Mouse (Mus musculus) forebrain, embryonic 11.5 days (tissue): Measurements from ENCODE around the gene Tiprl. TPM values are rescaled to one million over a fixed set of nuclear protein-coding genes. Genes with fewer than 3 reads are reported as not detected.

Experiments used
- ATAC-seq: fragments of 200-750 bp; cut with Nextera tagmentation; replicated peaks from 2 replicates; pipeline ENCODE4 v1.8.0; 2017; ENCODE audit warnings: moderate TSS enrichment; ENCODE audit not compliant: low FRiP score
- DNase-seq: peaks from one replicate; pipeline ENCODE4 v3.0.0-alpha.2; 2017; ENCODE audit warnings: low spot score
- H3K27ac ChIP-seq: fragments of 300-500 bp; sonication (generic); 2 replicates; pipeline ENCODE4 v1.5.1; 2014; ENCODE audit warnings: low read depth, low read length
- H3K27me3 ChIP-seq: fragments of 300-500 bp; sonication (generic); 2 replicates; pipeline ENCODE4 v1.6.1; 2014; ENCODE audit warnings: mild to moderate bottlenecking, low read length, mixed read lengths; ENCODE audit not compliant: control insufficient read depth, insufficient read depth
- H3K36me3 ChIP-seq: fragments of 300-500 bp; sonication (generic); 2 replicates; pipeline ENCODE4 v1.6.1; 2014; ENCODE audit warnings: mild to moderate bottlenecking, low read length, moderate library complexity, mixed read lengths; ENCODE audit not compliant: control insufficient read depth, insufficient read depth
- H3K4me1 ChIP-seq: fragments of 300-500 bp; sonication (generic); replicated peaks from 2 replicates; pipeline ENCODE4 v1.6.1; 2014; ENCODE audit warnings: low read length, mixed read lengths; ENCODE audit not compliant: control insufficient read depth, insufficient read depth
- H3K4me2 ChIP-seq: fragments of 300-500 bp; sonication (generic); 2 replicates; pipeline ENCODE4 v1.6.1; 2014; ENCODE audit warnings: low read depth, mild to moderate bottlenecking, low read length, moderate library complexity, mixed read lengths; ENCODE audit not compliant: severe bottlenecking
- H3K4me3 ChIP-seq: fragments of 300-500 bp; sonication (generic); 2 replicates; pipeline ENCODE4 v1.5.1; 2014; ENCODE audit warnings: low read depth, low read length
- H3K9ac ChIP-seq: fragments of 300-500 bp; sonication (generic); 2 replicates; pipeline ENCODE4 v1.6.1; 2014; ENCODE audit warnings: low read length
- H3K9me3 ChIP-seq: fragments of 300-500 bp; sonication (generic); 2 replicates; pipeline ENCODE4 v1.6.1; 2016; ENCODE audit warnings: low read length, mixed read lengths; ENCODE audit not compliant: control insufficient read depth
- WGBS: fragments of 180-500 bp; shearing (Covaris S2); extraction: QIAGEN DNeasy Blood & Tissue Kit; methylation state at CpG from one replicate; pipeline ENCODE4 v1.1.7; 2014; 5-methylcytosine and 5-hydroxymethylcytosine counted together
- polyA plus RNA-seq: library from polyadenylated mRNA; unstranded; fragments of >200 nt; fragmentation: Nextera tagmentation; extraction: Ambion mirVana; gene quantifications from 2 replicates; pipeline ENCODE4 v1.2.1, GENCODE M21; 2014

Gene Tiprl
- polyA plus RNA-seq, 1 experiment from 2014 or later: 104 TPM

- ATAC-seq: no peak
- Histone ChIP-seq H3K4me2 (no peak overlapping the region), H3K4me3 (no peak overlapping the region), H3K27me3 (no peaks in the 10 kb centered on the region), H3K27ac (no peak overlapping the region), H3K9ac (no peak overlapping the region), H3K36me3 (no peaks in the 10 kb centered on the region), H3K4me1 (no peaks in the 10 kb centered on the region), H3K9me3 (no peaks in the 10 kb centered on the region)
- 91% methylated on average over 10 of the region's 10 CpGs for WGBS
- DNase-seq: no peak
Observed at GRCm38 (mm10) chr1:165190571-165191273, 46.1 kb downstream of the Tiprl start.

- 75% methylated on average over 6 of the region's 6 CpGs for WGBS
- Histone ChIP-seq H3K9ac (no peak overlapping the region), H3K4me3 (no peak overlapping the region), H3K4me1 (peaks cover 2% of the 10 kb centered on the region; the same call in 1 of the 2 replicates), H3K36me3 (no peaks in the 10 kb centered on the region), H3K27ac (no peak overlapping the region), H3K4me2 (no peak overlapping the region), H3K9me3 (no peaks in the 10 kb centered on the region), H3K27me3 (no peaks in the 10 kb centered on the region)
- DNase-seq (no peak), ATAC-seq (no peak)
Observed at GRCm38 (mm10) chr1:165190068-165190467, 46.7 kb downstream of the Tiprl start.

GRCm38 (mm10) chr1:165188806-165189580 lies 47.8 kb downstream of the Tiprl start:
- no peaks in the 10 kb centered on the region for H3K9me3 ChIP-seq
- H3K9ac ChIP-seq: no peak overlapping the region
- H3K36me3 ChIP-seq: no peaks in the 10 kb centered on the region
- H3K4me1 ChIP-seq: peaks cover 2% of the 10 kb centered on the region; the same call in 1 of the 2 replicates
- H3K4me3 ChIP-seq: no peak overlapping the region
- H3K27ac ChIP-seq: no peak overlapping the region
- 73% methylated on average over 10 of the region's 10 CpGs for WGBS
- DNase-seq (peak; percentile 40), ATAC-seq (no peak)
- no peak overlapping the region for H3K4me2 ChIP-seq
- no peaks in the 10 kb centered on the region for H3K27me3 ChIP-seq

GRCm38 (mm10) chr1:165187357-165187756 lies 49.4 kb downstream of the Tiprl start:
- H3K27me3 ChIP-seq: no peaks in the 10 kb centered on the region
- DNase-seq: no peak
- H3K4me1 ChIP-seq: peaks cover 2% of the 10 kb centered on the region; the same call in 1 of the 2 replicates
- WGBS: 60% methylated on average over 5 of the region's 5 CpGs
- ATAC-seq: no peak
- no peak overlapping the region for H3K27ac ChIP-seq
- no peaks in the 10 kb centered on the region for H3K9me3 ChIP-seq
- H3K9ac ChIP-seq: no peak overlapping the region
- no peak overlapping the region for H3K4me2 ChIP-seq
- no peaks in the 10 kb centered on the region for H3K36me3 ChIP-seq
- no peak overlapping the region for H3K4me3 ChIP-seq

GRCm38 (mm10) chr1:165186491-165186890 lies 50.3 kb downstream of the Tiprl start:
- Histone ChIP-seq H3K27ac (no peak overlapping the region), H3K4me3 (no peak overlapping the region), H3K4me1 (peaks cover 2% of the 10 kb centered on the region; the same call in 1 of the 2 replicates), H3K9me3 (no peaks in the 10 kb centered on the region), H3K36me3 (no peaks in the 10 kb centered on the region), H3K27me3 (no peaks in the 10 kb centered on the region), H3K4me2 (no peak overlapping the region), H3K9ac (no peak overlapping the region)
- DNase-seq: no peak
- 83% methylated on average over 12 of the region's 12 CpGs for WGBS
- no peak for ATAC-seq

- H3K9me3 ChIP-seq: no peaks in the 10 kb centered on the region
- no peaks in the 10 kb centered on the region for H3K36me3 ChIP-seq
- H3K9ac ChIP-seq: no peak overlapping the region
- H3K4me3 ChIP-seq: no peak overlapping the region
- WGBS: 57% methylated on average over 7 of the region's 7 CpGs
- H3K4me1 ChIP-seq: peaks cover 2% of the 10 kb centered on the region; the same call in 1 of the 2 replicates
- ATAC-seq (no peak), DNase-seq (peak; percentile 44)
- H3K4me2 ChIP-seq: no peak overlapping the region
- no peaks in the 10 kb centered on the region for H3K27me3 ChIP-seq
- no peak overlapping the region for H3K27ac ChIP-seq
Observed at GRCm38 (mm10) chr1:165185116-165185515, 51.7 kb downstream of the Tiprl start.

GRCm38 (mm10) chr1:165184178-165184577 lies 52.6 kb downstream of the Tiprl start:
- no peaks in the 10 kb centered on the region for H3K9me3 ChIP-seq

GRCm38 (mm10) chr1:165183400-165183799 lies 53.4 kb downstream of the Tiprl start:
- Histone ChIP-seq H3K36me3 (no peaks in the 10 kb centered on the region), H3K4me1 (peaks cover 2% of the 10 kb centered on the region; the same call in 1 of the 2 replicates), H3K27me3 (no peaks in the 10 kb centered on the region), H3K27ac (no peak overlapping the region), H3K4me2 (no peak overlapping the region), H3K9me3 (no peaks in the 10 kb centered on the region), H3K9ac (no peak overlapping the region), H3K4me3 (no peak overlapping the region)
- ATAC-seq: no peak
- no peak for DNase-seq
- WGBS: 89% methylated on average over 6 of the region's 6 CpGs

More at GRCm38 (mm10) chr1:165184178-165184577, 52.6 kb downstream of the Tiprl start:
- no peaks in the 10 kb centered on the region for H3K27me3 ChIP-seq
- WGBS: 91% methylated on average over 3 of the region's 3 CpGs
- no peak for ATAC-seq
- DNase-seq: no peak
- no peak overlapping the region for H3K4me3 ChIP-seq
- H3K36me3 ChIP-seq: no peaks in the 10 kb centered on the region
- H3K9ac ChIP-seq: no peak overlapping the region
- no peak overlapping the region for H3K27ac ChIP-seq
- no peak overlapping the region for H3K4me2 ChIP-seq
- H3K4me1 ChIP-seq: peaks cover 2% of the 10 kb centered on the region; the same call in 1 of the 2 replicates
